Mouse (Mus musculus) mouse trophoblast stem cell (cell line): ENCODE measurements around the gene Gpr152.

Experiments
- in situ Hi-C, 2 experiments: fragments of 300-500 bp; cut with MseI, MboI; formaldehyde crosslinking; loops; 2 replicates in 1 of 2; 3 replicates in 1 of 2; pipeline ENCODE4 v1.15.1; 2025

Gene Gpr152

GRCm38 (mm10) chr19:4150567-4151487, 11.2 kb downstream of the Gpr152 start:
- in situ Hi-C loops = no loop called here

GRCm38 (mm10) chr19:4151488-4151860, 11.9 kb downstream of the Gpr152 start:
- in situ Hi-C loops = no loop called here

GRCm38 (mm10) chr19:4151898-4152297, 12.3 kb downstream of the Gpr152 start:
- in situ Hi-C loops = no loop called here

GRCm38 (mm10) chr19:4152445-4153231, 13.1 kb downstream of the Gpr152 start:
- in situ Hi-C loops = no loop called here

GRCm38 (mm10) chr19:4153232-4153654, 13.7 kb downstream of the Gpr152 start, which contains the start of gene Ptprcap:
Gene Ptprcap (plus strand): TSS chr19:4153604.
- in situ Hi-C loops = no loop called here

GRCm38 (mm10) chr19:4154437-4155222, 15.0 kb downstream of the Gpr152 start:
- in situ Hi-C loops = no loop called here

- in situ Hi-C loops = no loop called here
Measured at GRCm38 (mm10) chr19:4155223-4156072, 15.9 kb downstream of the Gpr152 start.

GRCm38 (mm10) chr19:4156073-4156579, 16.5 kb downstream of the Gpr152 start:
- in situ Hi-C loops = no loop called here

- in situ Hi-C loops = no loop called here
Measured at GRCm38 (mm10) chr19:4156771-4157170, 17.2 kb downstream of the Gpr152 start.

GRCm38 (mm10) chr19:4159049-4159448, 19.5 kb downstream of the Gpr152 start:
- in situ Hi-C loops = no loop called here

- in situ Hi-C loops = no loop called here
Measured at GRCm38 (mm10) chr19:4162646-4163542, 23.3 kb downstream of the Gpr152 start, which contains the start of gene Rps6kb2. Gene Rps6kb2 (minus strand): TSS chr19:4163354.

GRCm38 (mm10) chr19:4163543-4163887, 23.9 kb downstream of the Gpr152 start:
- in situ Hi-C loops = no loop called here

GRCm38 (mm10) chr19:4164100-4164499, 24.5 kb downstream of the Gpr152 start:
- in situ Hi-C loops = no loop called here

GRCm38 (mm10) chr19:4164721-4165120, 25.1 kb downstream of the Gpr152 start:
- in situ Hi-C loops = no loop called here

- in situ Hi-C loops = no loop called here
Measured at GRCm38 (mm10) chr19:4166678-4167476, 27.3 kb downstream of the Gpr152 start.

GRCm38 (mm10) chr19:4169378-4169784, 29.8 kb downstream of the Gpr152 start:
- in situ Hi-C loops = no loop called here

- in situ Hi-C loops = no loop called here
Measured at GRCm38 (mm10) chr19:4169810-4170209, 30.2 kb downstream of the Gpr152 start.

GRCm38 (mm10) chr19:4170723-4171392, 31.3 kb downstream of the Gpr152 start:
- in situ Hi-C loops = no loop called here
